Mouse (Mus musculus) intestine, embryonic 14.5 days (tissue): ENCODE measurements around the gene 4930407I10Rik. TPM values are rescaled to one million over a fixed set of nuclear protein-coding genes. Genes with fewer than 3 reads are reported as not detected.

ENCODE experiments used
- ATAC-seq: fragments of 200-750 bp; cut with Nextera tagmentation; replicated peaks from 2 replicates; pipeline ENCODE4 v1.8.0; 2017; ENCODE audit warnings: low read depth, moderate number of reproducible peaks, moderate TSS enrichment, moderate library complexity; ENCODE audit not compliant: low FRiP score, low TSS enrichment
- DNase-seq: peaks from one replicate; pipeline ENCODE4 v3.0.0-alpha.2; 2018; ENCODE audit warnings: low spot score
- H3K27ac ChIP-seq: fragments of 300-500 bp; sonication (generic); 2 replicates; pipeline ENCODE4 v1.5.1; 2014; ENCODE audit warnings: low read depth, mild to moderate bottlenecking, control low read depth
- H3K27me3 ChIP-seq: fragments of 300-500 bp; sonication (generic); replicated peaks from 2 replicates; pipeline ENCODE4 v1.6.1; 2014; ENCODE audit warnings: low read length, control low read depth; ENCODE audit not compliant: control insufficient read depth, insufficient read depth
- H3K36me3 ChIP-seq: fragments of 300-500 bp; sonication (generic); 2 replicates; pipeline ENCODE4 v1.6.1; 2014; ENCODE audit warnings: low read length, control low read depth; ENCODE audit not compliant: control insufficient read depth, insufficient read depth
- H3K4me1 ChIP-seq: fragments of 300-500 bp; sonication (generic); replicated peaks from 2 replicates; pipeline ENCODE4 v1.6.1; 2014; ENCODE audit warnings: low read length, control low read depth, mixed read lengths; ENCODE audit not compliant: control insufficient read depth, insufficient read depth
- H3K4me2 ChIP-seq: fragments of 300-500 bp; sonication (generic); 2 replicates; pipeline ENCODE4 v1.6.1; 2014; ENCODE audit warnings: low read length
- H3K4me3 ChIP-seq: fragments of 300-500 bp; sonication (generic); 2 replicates; pipeline ENCODE4 v1.5.1; 2014; ENCODE audit warnings: low read depth, low read length, control low read depth, mixed read lengths
- H3K9ac ChIP-seq: fragments of 300-500 bp; sonication (generic); 2 replicates; pipeline ENCODE4 v1.6.1; 2014; ENCODE audit warnings: mild to moderate bottlenecking, low read length
- H3K9me3 ChIP-seq: fragments of 300-500 bp; sonication (generic); 2 replicates; pipeline ENCODE4 v1.6.1; 2016; ENCODE audit warnings: low read length, control low read depth; ENCODE audit not compliant: control insufficient read depth
- WGBS: fragments of 180-500 bp; shearing (Covaris S2); extraction: QIAGEN DNeasy Blood & Tissue Kit; methylation state at CpG from one replicate; pipeline ENCODE4 v1.1.7; 2014; 5-methylcytosine and 5-hydroxymethylcytosine counted together
- polyA plus RNA-seq: library from polyadenylated mRNA; unstranded; fragments of >200 nt; fragmentation: Nextera tagmentation; extraction: Ambion mirVana; gene quantifications from 2 replicates; pipeline ENCODE4 v1.2.1, GENCODE M21; 2014

The 4930407I10Rik gene
- polyA plus RNA-seq, 1 experiment from 2014 or later: not detected

DNA sequence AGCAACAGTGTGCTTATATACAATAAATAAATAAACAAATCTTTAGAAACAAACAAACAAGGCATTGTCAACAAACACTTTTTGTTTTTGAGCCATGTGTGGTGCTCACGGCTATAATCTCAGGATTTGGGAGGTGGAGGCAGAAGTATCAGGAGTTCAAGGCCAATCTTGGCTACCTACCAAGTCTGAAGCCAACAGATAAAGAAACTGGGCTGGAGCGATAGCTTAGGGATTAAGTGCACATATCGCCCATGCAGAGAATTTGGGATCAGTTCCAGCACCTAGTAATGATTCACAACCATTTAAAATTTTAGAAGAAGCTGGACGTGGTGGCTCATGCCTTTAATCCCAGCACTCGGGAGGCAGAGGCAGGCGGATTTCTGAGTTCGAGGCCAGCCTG is 14.5 kb downstream of the 4930407I10Rik start:
- H3K4me2 ChIP-seq: no peak overlapping the region
- no peaks in the 10 kb centered on the region for H3K4me1 ChIP-seq
- no peaks in the 10 kb centered on the region for H3K9me3 ChIP-seq
- peaks cover 31% of the 10 kb centered on the region for H3K27me3 ChIP-seq
- no peak overlapping the region for H3K9ac ChIP-seq
- DNase-seq: no peak
- no peaks in the 10 kb centered on the region for H3K36me3 ChIP-seq
- H3K4me3 ChIP-seq: no peak overlapping the region
- WGBS: 84% methylated on average over 7 of the region's 7 CpGs
- ATAC-seq: no peak
- no peak overlapping the region for H3K27ac ChIP-seq

DNA sequence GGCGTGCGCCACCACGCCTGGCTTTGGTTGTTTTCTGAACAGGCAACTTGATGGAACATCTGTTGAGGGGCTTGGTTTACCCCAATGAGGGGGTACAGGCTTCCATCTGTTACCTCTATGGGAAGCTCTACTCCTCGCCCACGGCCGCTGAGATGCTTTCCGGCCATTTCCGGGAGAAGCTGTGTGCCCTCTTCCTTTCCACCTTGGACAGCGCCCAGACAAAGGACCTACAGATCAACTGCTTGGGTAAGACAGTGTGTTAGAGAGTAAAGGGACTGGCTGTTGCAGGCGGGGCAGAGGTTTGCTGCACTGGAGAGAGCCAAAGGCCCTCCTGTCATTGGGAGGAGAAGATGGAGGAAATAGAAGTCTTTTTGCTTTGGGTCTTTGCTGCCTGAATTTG is 20.9 kb downstream of the 4930407I10Rik start:
- Histone ChIP-seq H3K9ac (no peak overlapping the region), H3K4me1 (no peaks in the 10 kb centered on the region), H3K4me3 (no peak overlapping the region), H3K36me3 (no peaks in the 10 kb centered on the region), H3K9me3 (no peaks in the 10 kb centered on the region), H3K27me3 (0 out of 2 replicates have a peak, but pooled peaks cover 2% of the 10 kb centered on the region), H3K4me2 (no peak overlapping the region), H3K27ac (no peak overlapping the region)
- WGBS: 56% methylated on average over 10 of the region's 10 CpGs
- peak; percentile 57 for DNase-seq
- no peak for ATAC-seq

DNA sequence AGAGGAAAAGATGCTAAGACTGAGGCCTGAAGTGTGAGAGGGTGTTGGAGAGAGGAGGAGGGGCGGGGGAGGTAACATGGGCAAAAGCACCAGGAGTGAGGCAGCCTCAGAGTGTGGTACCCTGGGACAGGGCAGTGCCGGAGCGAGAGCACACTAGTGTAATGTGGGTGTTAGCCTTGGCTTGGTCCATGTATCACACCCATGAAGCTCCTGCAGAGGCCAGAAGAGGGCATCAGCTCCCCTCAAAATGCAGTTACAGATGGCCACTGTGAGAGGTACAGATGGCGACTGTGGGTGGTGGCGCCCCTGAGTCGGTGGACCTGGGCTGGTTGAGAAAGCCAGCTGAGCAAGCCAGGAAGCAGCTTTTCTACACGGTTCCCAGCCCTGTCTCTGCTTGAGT is 22.2 kb downstream of the 4930407I10Rik start:
- DNase-seq (no peak), ATAC-seq (no peak)
- Histone ChIP-seq H3K9ac (no peak overlapping the region), H3K27ac (no peak overlapping the region), H3K36me3 (no peaks in the 10 kb centered on the region), H3K4me3 (no peak overlapping the region), H3K4me1 (no peaks in the 10 kb centered on the region), H3K4me2 (no peak overlapping the region), H3K27me3 (0 out of 2 replicates have a peak, but pooled peaks cover 2% of the 10 kb centered on the region), H3K9me3 (no peaks in the 10 kb centered on the region)
- 32% methylated on average over 7 of the region's 7 CpGs for WGBS

DNA sequence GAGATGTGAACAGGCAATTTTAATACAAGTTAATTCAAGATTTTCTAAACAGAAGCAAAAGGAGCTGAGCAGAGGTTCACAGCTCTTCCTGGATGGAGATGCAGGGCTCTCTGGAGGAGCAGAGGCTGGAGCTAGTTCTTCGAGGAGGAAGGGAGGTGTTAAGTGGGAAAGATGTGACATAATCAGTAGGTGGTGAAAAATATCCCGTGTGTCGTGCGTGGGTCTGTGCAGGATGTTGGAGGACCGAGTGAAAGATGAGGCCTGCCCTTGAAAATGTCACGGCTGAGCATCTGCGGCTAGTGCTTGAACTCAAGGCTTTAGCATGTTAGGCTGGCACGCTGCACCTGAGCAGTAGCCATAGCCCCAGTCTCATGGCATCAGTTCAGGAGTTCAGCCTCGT is 26.7 kb downstream of the 4930407I10Rik start:
- no peaks in the 10 kb centered on the region for H3K4me1 ChIP-seq
- no peak overlapping the region for H3K9ac ChIP-seq
- 81% methylated on average over 9 of the region's 9 CpGs for WGBS
- H3K4me2 ChIP-seq: no peak overlapping the region
- no peak overlapping the region for H3K4me3 ChIP-seq
- H3K36me3 ChIP-seq: no peaks in the 10 kb centered on the region
- ATAC-seq (no peak), DNase-seq (no peak)
- peaks cover 7% of the 10 kb centered on the region; the same call in 1 of the 2 replicates for H3K27me3 ChIP-seq
- no peaks in the 10 kb centered on the region for H3K9me3 ChIP-seq
- no peak overlapping the region for H3K27ac ChIP-seq

DNA sequence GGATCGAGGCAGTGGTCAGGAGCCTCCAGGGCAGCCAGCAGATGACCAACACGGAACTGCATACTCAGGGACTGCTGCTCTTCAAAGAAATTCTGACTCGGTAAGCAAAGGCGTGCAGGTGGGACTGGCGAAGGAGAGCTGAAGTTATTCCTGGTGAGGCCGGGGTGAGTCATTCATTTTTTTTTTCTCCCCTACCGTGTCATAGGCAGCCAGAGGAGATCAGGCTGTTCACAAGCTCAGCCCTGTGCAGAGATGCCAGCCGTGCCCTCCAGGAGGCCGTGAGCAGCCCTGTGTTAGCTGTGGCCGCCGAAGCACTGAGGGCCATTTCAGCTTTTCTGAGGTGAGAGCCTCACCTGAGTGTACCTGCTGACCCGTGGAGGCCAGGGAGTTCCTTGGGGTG is 27.2 kb downstream of the 4930407I10Rik start:
- no peak for DNase-seq
- Histone ChIP-seq H3K27me3 (peaks cover 7% of the 10 kb centered on the region; the same call in 1 of the 2 replicates), H3K9me3 (no peaks in the 10 kb centered on the region), H3K4me3 (no peak overlapping the region), H3K4me1 (no peaks in the 10 kb centered on the region), H3K4me2 (no peak overlapping the region), H3K36me3 (no peaks in the 10 kb centered on the region), H3K27ac (no peak overlapping the region), H3K9ac (no peak overlapping the region)
- 75% methylated on average over 12 of the region's 12 CpGs for WGBS
- ATAC-seq: no peak

DNA sequence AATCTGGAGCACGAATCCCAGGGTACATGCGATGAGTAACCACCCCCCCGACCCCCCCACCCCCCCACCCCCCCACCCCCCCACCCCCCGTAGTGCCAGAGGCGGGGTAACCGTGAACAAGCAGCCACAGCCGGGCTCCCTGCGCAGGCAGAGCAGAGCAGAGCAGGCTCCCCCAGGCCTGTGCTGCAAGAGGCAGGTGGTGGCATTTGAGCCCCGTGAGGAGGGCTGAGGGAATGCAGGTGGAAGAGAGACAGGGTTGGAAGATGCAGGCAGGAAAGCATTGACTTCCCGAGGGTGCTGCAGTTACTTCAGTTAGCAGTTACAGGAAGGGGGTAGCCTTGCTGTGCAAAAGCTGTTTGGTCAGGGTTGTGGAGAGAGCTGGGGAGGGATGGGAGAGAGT is 28.3 kb downstream of the 4930407I10Rik start:
- Histone ChIP-seq H3K36me3 (no peaks in the 10 kb centered on the region), H3K4me3 (no peak overlapping the region), H3K27ac (no peak overlapping the region), H3K27me3 (peaks cover 7% of the 10 kb centered on the region; the same call in 1 of the 2 replicates), H3K4me2 (no peak overlapping the region), H3K9ac (no peak overlapping the region), H3K9me3 (no peaks in the 10 kb centered on the region), H3K4me1 (no peaks in the 10 kb centered on the region)
- WGBS: 17% methylated on average over 10 of the region's 10 CpGs
- no peak for ATAC-seq
- DNase-seq: no peak

DNA sequence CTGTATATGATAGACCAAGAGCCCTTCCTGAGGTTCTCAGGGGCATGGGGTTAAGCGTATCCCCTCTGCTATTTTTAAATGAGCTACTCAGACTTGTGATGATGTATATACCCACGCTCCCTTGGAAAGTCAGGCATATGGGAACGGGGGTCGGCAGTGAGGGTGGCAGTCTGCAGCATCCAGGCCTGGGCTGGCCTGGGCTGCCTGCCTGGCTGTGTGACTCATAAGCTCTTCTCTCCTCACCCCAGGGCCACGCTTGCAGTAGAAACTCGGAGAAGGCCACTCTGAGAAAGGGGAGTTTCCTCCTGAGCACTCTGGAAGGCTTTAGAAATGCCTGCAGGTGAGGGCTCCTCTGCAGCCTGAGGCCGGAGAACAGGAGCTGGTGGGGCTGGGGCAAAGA is 32.1 kb downstream of the 4930407I10Rik start:
- H3K4me1 ChIP-seq: no peaks in the 10 kb centered on the region
- H3K4me2 ChIP-seq: no peak overlapping the region
- 75% methylated on average over 7 of the region's 7 CpGs for WGBS
- no peak overlapping the region for H3K27ac ChIP-seq
- H3K9ac ChIP-seq: no peak overlapping the region
- H3K36me3 ChIP-seq: no peaks in the 10 kb centered on the region
- no peak for DNase-seq
- no peak for ATAC-seq
- H3K9me3 ChIP-seq: no peaks in the 10 kb centered on the region
- no peak overlapping the region for H3K4me3 ChIP-seq
- peaks cover 5% of the 10 kb centered on the region; the same call in 1 of the 2 replicates for H3K27me3 ChIP-seq

DNA sequence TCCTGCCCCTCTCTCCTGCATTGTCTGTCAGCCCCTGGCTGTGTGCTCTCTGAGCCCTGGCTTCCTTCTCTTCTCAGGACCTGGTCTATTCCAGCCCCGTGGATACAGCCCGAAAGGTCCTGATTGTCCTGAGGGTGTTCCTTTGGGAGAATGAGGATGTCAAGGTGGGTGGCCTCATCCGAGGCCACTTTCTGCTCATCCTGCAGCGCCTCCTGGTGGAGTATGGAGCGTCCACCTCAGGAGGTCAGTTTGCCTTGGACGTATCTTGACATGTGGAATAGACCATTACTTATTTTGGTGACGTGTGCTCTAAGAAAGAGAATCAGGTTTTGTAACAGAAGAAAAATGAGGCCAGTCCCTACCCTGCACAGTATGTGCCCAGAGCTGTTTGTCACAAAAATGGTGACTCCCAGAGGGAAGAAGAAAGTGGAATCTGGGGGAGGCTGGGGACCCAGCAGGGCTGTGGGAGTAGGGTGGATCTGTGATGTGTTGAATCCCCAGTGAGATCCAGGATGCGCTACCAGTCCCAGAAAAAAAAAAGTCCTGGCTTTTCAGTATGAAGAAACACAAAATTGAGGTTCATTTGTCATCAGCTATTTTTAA is 48.1 kb downstream of the 4930407I10Rik start:
- H3K4me2 ChIP-seq: no peak overlapping the region
- WGBS: 25% methylated on average over 8 of the region's 8 CpGs
- H3K4me3 ChIP-seq: no peak overlapping the region
- H3K4me1 ChIP-seq: no peaks in the 10 kb centered on the region
- no peaks in the 10 kb centered on the region for H3K9me3 ChIP-seq
- H3K9ac ChIP-seq: no peak overlapping the region
- no peaks in the 10 kb centered on the region for H3K36me3 ChIP-seq
- H3K27ac ChIP-seq: no peak overlapping the region
- DNase-seq (peak; percentile 71), ATAC-seq (no peak)
- 0 out of 2 replicates have a peak, but pooled peaks cover 2% of the 10 kb centered on the region for H3K27me3 ChIP-seq
